Mouse (Mus musculus) hindbrain, postnatal 0 days (tissue): ENCODE data around the gene Mlkl. TPM values are rescaled to one million over a fixed set of nuclear protein-coding genes. Genes with fewer than 3 reads are reported as not detected.

ENCODE experiments used
- ATAC-seq: fragments of 200-750 bp; cut with Nextera tagmentation; 2 replicates; pipeline ENCODE4 v1.8.0; 2017; ENCODE audit warnings: mild to moderate bottlenecking, moderate TSS enrichment, moderate library complexity
- DNase-seq: peaks from one replicate; pipeline ENCODE4 v3.0.0-alpha.2; 2015; ENCODE audit warnings: low spot score
- H3K27ac ChIP-seq: fragments of 300-500 bp; sonication (generic); 2 replicates; pipeline ENCODE4 v1.5.1; 2014; ENCODE audit warnings: mild to moderate bottlenecking
- H3K27me3 ChIP-seq: fragments of 300-500 bp; sonication (generic); 2 replicates; pipeline ENCODE4 v1.6.1; 2014; ENCODE audit warnings: low read length, mixed read lengths; ENCODE audit not compliant: insufficient read depth
- H3K36me3 ChIP-seq: fragments of 300-500 bp; sonication (generic); 2 replicates; pipeline ENCODE4 v1.6.1; 2014; ENCODE audit warnings: low read length, mixed read lengths; ENCODE audit not compliant: insufficient read depth
- H3K4me1 ChIP-seq: fragments of 300-500 bp; sonication (generic); 2 replicates; pipeline ENCODE4 v1.6.1; 2014; ENCODE audit warnings: antibody characterized with exemption, low read length, mixed read lengths; ENCODE audit not compliant: insufficient read depth
- H3K4me2 ChIP-seq: fragments of 300-500 bp; sonication (generic); 2 replicates; pipeline ENCODE4 v1.6.1; 2014; ENCODE audit warnings: low read depth, mild to moderate bottlenecking, low read length, moderate library complexity, mixed read lengths
- H3K4me3 ChIP-seq: fragments of 300-500 bp; sonication (generic); 2 replicates; pipeline ENCODE4 v1.5.1; 2014; ENCODE audit warnings: low read length
- H3K9ac ChIP-seq: fragments of 300-500 bp; sonication (generic); replicated peaks from 2 replicates; pipeline ENCODE4 v1.6.1; 2014; ENCODE audit warnings: mild to moderate bottlenecking, low read length, moderate library complexity, mixed read lengths
- H3K9me3 ChIP-seq: fragments of 300-500 bp; sonication (generic); 2 replicates; pipeline ENCODE4 v1.6.1; 2016; ENCODE audit warnings: low read length, mixed read lengths
- CTCF ChIP-seq: IDR thresholded peaks from 2 replicates; pipeline ENCODE4 v1.5.1; 2016; ENCODE audit warnings: antibody characterized with exemption, control low read depth, low read depth
- WGBS: fragments of 180-500 bp; shearing (Covaris S2); extraction: QIAGEN DNeasy Blood & Tissue Kit; methylation state at CpG from one replicate; pipeline ENCODE4 v1.1.7; 2014; 5-methylcytosine and 5-hydroxymethylcytosine counted together
- polyA plus RNA-seq: library from polyadenylated mRNA; unstranded; fragments of >200 nt; fragmentation: Nextera tagmentation; extraction: Ambion mirVana; gene quantifications from 2 replicates; pipeline ENCODE4 v1.2.1, GENCODE M21; 2015
- total RNA-seq: library from RNA; depleted of rRNA; stranded (reverse); fragments of >200 nt; gene quantifications from 2 replicates; pipeline ENCODE4 v1.2.3, GENCODE M21; 2014

Mlkl gene
- total and polyA plus RNA-seq, 2 experiments from 2014 or later: 0.60 to 0.63 TPM

DNA sequence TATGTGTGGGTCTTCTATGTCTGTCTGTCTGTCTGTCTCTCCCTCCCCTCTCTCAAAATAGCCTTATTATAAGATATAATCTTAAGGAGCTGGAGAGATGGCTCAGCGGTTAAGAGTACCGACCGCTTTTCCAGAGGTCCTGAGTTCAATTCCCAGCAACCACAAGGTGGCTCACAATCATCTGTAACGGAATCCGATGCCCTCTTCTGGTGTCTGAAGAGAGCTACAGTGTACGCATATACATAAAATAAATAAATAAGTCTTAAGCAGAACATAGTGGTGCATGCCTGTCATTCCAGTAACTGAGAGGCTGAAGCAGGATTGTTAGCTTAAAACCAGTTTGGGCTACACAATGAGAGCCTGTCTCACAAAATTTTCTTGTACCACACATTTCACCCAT, 12.6 kb upstream of the Mlkl start:
- TF ChIP-seq CTCF: no peak
- no peaks in the 10 kb centered on the region for H3K9me3 ChIP-seq
- no peaks in the 10 kb centered on the region for H3K36me3 ChIP-seq

DNA sequence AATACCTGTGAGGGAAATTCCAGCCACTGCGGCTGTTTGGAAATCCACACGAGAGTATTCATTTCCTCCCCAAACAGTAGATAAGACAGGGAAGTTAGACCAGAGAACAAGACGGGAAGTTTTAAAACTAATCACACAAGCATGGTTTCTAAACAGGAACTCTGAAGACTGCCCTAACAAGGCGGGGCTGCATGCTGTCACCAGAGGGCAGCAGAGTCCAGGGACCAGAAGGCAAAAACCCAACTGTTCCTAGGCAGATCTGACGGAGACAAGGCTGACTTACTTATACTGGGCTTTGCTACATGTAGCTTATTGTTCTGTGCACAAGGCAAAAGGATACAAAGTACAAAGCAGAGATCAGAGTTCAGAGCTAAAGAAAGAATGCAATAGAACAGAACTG, 5.2 kb upstream of the Mlkl start:
- WGBS: 16% methylated on average over 5 of the region's 5 CpGs
- ATAC-seq (no peak), DNase-seq (peak; percentile 87)
- no peak overlapping the region for H3K9ac ChIP-seq
- no peak overlapping the region for H3K4me2 ChIP-seq
- H3K27ac ChIP-seq: no peak overlapping the region
- no peaks in the 10 kb centered on the region for H3K9me3 ChIP-seq
- no peaks in the 10 kb centered on the region for H3K36me3 ChIP-seq
- H3K4me3 ChIP-seq: no peak overlapping the region
- H3K4me1 ChIP-seq: no peaks in the 10 kb centered on the region
- TF ChIP-seq CTCF: peak; percentile 95
- H3K27me3 ChIP-seq: no peaks in the 10 kb centered on the region

More for the DNA sequence above, 12.6 kb upstream of the Mlkl start:
- 0 out of 2 replicates have a peak, but pooled peaks cover 3% of the 10 kb centered on the region for H3K4me1 ChIP-seq
- H3K27ac ChIP-seq: no peak overlapping the region
- no peak overlapping the region for H3K4me2 ChIP-seq
- no peaks in the 10 kb centered on the region for H3K27me3 ChIP-seq
- H3K4me3 ChIP-seq: no peak overlapping the region
- 94% methylated on average over 6 of the region's 6 CpGs for WGBS
- DNase-seq: no peak
- H3K9ac ChIP-seq: no peak overlapping the region
- ATAC-seq: no peak

DNA sequence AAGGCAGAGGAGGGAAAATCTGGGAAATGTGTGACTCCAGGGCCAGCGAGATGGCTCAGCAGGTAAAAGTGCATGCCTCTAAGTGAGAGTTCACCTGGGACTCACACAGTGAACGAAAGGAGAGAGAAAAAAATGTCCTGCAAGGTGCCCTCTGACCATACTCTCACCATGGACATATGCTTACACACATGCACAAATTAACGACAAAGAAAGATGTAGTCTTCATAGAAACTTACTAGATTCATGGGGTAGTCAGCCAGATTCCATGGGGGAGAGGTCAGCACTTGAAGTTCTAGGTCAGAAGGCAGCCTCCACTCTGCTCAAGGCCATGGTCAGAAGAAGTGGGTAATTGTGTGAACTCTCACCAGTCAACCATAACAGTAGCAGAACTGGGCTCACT, 2.2 kb upstream of the Mlkl start:
- H3K27me3 ChIP-seq: no peaks in the 10 kb centered on the region
- H3K9ac ChIP-seq: no peak overlapping the region
- no peak overlapping the region for H3K4me3 ChIP-seq
- no peak for TF ChIP-seq CTCF
- H3K4me2 ChIP-seq: no peak overlapping the region
- H3K4me1 ChIP-seq: no peaks in the 10 kb centered on the region
- no peak for DNase-seq
- no peaks in the 10 kb centered on the region for H3K36me3 ChIP-seq
- no peaks in the 10 kb centered on the region for H3K9me3 ChIP-seq
- WGBS: 82% methylated on average over 3 of the region's 3 CpGs
- ATAC-seq: no peak
- H3K27ac ChIP-seq: no peak overlapping the region

DNA sequence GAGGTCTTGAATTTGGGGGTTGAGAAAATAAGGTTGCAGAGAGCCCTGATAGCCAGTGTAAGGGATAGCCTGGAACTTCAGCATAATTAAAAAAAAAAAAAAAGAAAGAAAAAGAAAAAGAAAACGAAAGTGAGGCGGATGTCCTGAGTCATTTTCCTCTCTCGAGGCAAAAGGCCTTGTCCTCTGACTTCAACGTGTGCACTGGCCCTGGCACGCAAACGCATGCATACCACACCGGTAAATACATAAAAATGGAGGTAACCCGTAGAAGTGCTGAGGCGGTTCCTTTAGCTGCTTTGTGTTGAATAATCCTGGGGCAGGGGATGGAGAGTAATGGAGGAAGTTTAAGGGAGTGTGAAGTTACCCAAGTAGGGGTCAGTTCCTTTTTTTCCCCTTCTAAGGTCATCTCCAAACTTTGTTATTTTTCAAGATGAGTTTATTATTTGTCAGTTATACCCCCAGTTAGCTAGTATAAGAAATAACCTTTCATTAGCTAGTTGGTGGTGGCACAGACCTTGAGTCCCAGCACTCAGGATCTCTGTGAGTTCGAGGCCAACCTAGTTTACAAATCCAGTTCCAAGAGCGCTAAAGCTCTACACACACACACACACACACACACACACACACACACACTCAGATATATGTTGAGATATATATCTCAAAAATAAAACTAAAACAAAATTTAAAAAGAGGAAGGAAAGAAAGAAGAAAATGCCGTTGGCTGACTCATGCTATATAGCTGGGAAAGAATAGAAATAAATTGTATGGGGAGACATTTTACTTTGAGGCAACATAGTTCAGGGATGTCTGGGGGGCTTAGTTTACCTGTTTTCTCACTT, 612 bp upstream of the Mlkl start:
- peak overlapping the region; percentile 42 for H3K4me3 ChIP-seq
- H3K4me1 ChIP-seq: no peaks in the 10 kb centered on the region
- DNase-seq: no peak
- TF ChIP-seq CTCF: no peak
- H3K9ac ChIP-seq: 0 out of 2 replicates have a peak overlapping the region, but pooled peaks have one; percentile 41
- no peak overlapping the region for H3K27ac ChIP-seq
- H3K9me3 ChIP-seq: no peaks in the 10 kb centered on the region
- no peaks in the 10 kb centered on the region for H3K27me3 ChIP-seq
- ATAC-seq: no peak
- peak overlapping the region; percentile 80 for H3K4me2 ChIP-seq
- no peaks in the 10 kb centered on the region for H3K36me3 ChIP-seq
- 46% methylated on average over 12 of the region's 12 CpGs for WGBS

DNA sequence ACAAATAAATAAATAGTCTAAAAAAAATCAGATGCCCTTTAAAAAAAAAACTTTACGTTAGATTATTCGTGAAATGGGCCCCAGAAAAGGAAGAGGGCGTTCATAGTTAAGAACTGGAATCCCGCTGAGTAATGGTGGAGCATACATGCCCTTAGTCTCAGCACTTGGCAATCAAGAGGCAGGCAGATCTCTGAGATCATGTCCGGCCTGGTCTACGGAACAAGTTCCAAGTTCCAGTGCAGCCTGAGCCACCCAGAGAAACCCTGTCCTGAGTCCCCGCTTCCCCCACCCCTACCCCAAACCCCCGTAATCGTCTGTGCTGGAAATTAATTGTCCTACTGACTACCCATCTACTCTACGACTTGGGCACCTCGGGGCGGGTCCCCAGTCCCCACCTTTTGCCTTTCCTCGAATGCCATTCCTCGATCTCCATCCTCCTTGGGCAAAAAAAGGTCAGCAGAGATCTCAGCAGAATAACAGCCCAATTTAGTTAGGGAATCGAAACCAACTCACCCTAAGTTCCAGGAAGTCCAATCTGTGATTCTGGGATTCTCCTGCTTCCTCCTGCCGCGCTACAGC, 577 bp downstream of the Mlkl start:
- no peaks in the 10 kb centered on the region for H3K36me3 ChIP-seq
- TF ChIP-seq CTCF: no peak
- no peak for DNase-seq
- H3K4me2 ChIP-seq: peak overlapping the region; percentile 80
- no peak overlapping the region for H3K27ac ChIP-seq
- WGBS: 34% methylated on average over 17 of the region's 17 CpGs
- peak overlapping the region; percentile 41; the same call in 1 of the 2 replicates for H3K9ac ChIP-seq
- H3K4me1 ChIP-seq: no peaks in the 10 kb centered on the region
- H3K4me3 ChIP-seq: peak overlapping the region; percentile 42
- no peaks in the 10 kb centered on the region for H3K27me3 ChIP-seq
- ATAC-seq: no peak
- H3K9me3 ChIP-seq: no peaks in the 10 kb centered on the region

DNA sequence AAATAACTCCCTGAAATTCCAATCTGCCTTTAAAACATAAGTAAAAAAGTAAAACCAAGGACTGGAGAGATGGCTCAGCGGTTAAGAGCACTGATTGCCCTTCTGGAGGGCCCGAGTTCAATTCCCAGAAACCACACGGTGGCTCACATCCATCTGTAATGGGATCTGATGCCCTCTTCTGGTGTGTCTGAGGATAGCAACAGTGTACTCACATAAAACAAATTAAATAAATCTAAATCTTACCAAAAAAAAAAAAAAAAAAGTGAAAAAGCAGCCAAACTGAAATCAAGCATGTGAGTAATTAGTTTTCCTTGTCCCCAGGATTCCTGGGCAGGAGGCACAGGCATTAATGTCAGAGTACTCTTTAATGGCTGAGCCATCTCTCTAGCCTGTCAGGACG, 1.3 kb downstream of the Mlkl start:
- H3K4me2 ChIP-seq: no peak overlapping the region
- H3K9me3 ChIP-seq: no peaks in the 10 kb centered on the region
- ATAC-seq (no peak), DNase-seq (no peak)
- no peak overlapping the region for H3K27ac ChIP-seq
- H3K9ac ChIP-seq: no peak overlapping the region
- 79% methylated on average over 4 of the region's 4 CpGs for WGBS
- H3K27me3 ChIP-seq: no peaks in the 10 kb centered on the region
- no peaks in the 10 kb centered on the region for H3K36me3 ChIP-seq
- peak; percentile 28 for TF ChIP-seq CTCF
- H3K4me1 ChIP-seq: no peaks in the 10 kb centered on the region
- H3K4me3 ChIP-seq: no peak overlapping the region
